Mouse (Mus musculus) testis, adult 2 months (tissue): Measurements from ENCODE around the gene Crtc1.

ENCODE experiments used
- CTCF ChIP-seq: fragments of 200-500 bp; IDR thresholded peaks from 2 replicates; pipeline ENCODE4 v1.5.1; 2012; ENCODE audit warnings: low read depth, mild to moderate bottlenecking, inconsistent platforms, low read length, moderate library complexity; ENCODE audit not compliant: control insufficient read depth, insufficient read depth, insufficient replicate concordance
- POLR2A ChIP-seq: fragments of 200-500 bp; IDR thresholded peaks from 2 replicates; pipeline ENCODE4 v1.6.1; 2012; ENCODE audit warnings: low read depth, mild to moderate bottlenecking, inconsistent platforms, low read length, moderate library complexity; ENCODE audit not compliant: control insufficient read depth

GRCm38 (mm10) chr8:70396184-70396583 lies 43.2 kb downstream of the Crtc1 start:
- TF ChIP-seq CTCF, result no peak
- TF ChIP-seq POLR2A, result no peak
